Mouse (Mus musculus) E14TG2a.4 (cell line): ENCODE measurements around the gene Polr2j.
A peak's percentile ranks its signal among the peaks of the same experiment; 100 is the strongest.

Experiments
- H3K27me3 ChIP-seq: 2 replicates; pipeline ENCODE4 v1.6.1; 2014; ENCODE audit warnings: low read length, control low read depth; ENCODE audit not compliant: insufficient read depth
- H3K36me3 ChIP-seq: 2 replicates; pipeline ENCODE4 v1.6.1; 2014; ENCODE audit warnings: low read length, control low read depth; ENCODE audit not compliant: insufficient read depth
- H3K4me1 ChIP-seq: replicated peaks from 2 replicates; pipeline ENCODE4 v1.6.1; 2014; ENCODE audit warnings: low read depth, low read length, control low read depth
- H3K4me3 ChIP-seq: replicated peaks from 2 replicates; pipeline ENCODE4 v1.5.1; 2014; ENCODE audit warnings: mild to moderate bottlenecking, low read length
- H3K9me3 ChIP-seq: 2 replicates; pipeline ENCODE4 v1.6.1; 2014; ENCODE audit warnings: low read length, control low read depth
- CTCF ChIP-seq: conservative IDR thresholded peaks from 2 replicates; pipeline ENCODE4 v1.5.1; 2014; ENCODE audit warnings: low read length
- NANOG ChIP-seq: IDR thresholded peaks from 2 replicates; pipeline ENCODE4 v1.6.1; 2014; ENCODE audit warnings: borderline replicate concordance, low read length, mixed read lengths
- POU5F1 ChIP-seq: IDR thresholded peaks from 2 replicates; pipeline ENCODE4 v1.6.1; 2014; ENCODE audit warnings: low read length, borderline replicate concordance

Gene Polr2j

DNA sequence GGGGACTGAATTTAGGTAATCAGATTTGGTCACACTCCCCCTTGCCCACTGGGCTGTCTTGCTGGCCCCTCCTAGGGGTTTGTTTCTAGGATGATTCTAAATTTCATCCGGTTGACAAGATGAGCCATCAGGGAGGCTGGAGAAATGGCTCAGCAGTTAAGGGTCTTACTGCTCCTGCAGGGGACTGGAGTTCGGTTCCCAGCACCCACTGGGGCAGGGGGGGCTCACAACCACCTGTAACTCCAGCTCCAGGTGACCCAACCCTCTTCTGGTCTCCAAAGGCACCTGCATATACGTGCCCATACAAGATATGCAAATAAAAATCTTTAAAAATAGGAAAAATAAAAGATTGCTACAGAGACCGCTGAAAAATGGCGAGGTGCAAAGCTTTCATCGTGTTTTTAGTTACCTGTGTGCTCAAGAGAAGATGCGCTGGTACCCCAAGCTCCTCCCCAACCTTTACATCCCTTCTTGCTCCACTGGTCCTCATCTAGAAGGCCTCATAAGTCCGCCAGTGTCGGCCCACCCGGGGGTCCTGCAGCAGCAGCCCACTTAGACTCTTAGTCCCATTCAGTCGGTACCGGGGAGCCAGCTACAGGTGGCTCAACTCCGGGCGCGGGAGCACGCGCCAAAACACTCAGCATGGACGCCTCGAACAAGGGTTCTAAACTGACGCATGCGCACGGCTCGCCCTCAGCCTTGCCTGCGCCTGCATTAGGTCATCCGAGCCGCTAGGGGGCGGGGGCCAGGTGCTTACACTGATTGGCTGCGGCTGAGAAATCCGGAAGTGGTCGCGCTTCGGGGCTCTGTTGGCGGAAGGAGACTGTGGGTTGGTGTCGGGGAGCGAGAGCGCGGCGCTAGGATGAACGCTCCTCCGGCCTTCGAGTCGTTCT lies at the start of gene Polr2j:
Gene Polr2j, plus strand, starts transcription at position 741 of the 893 bp plus-strand sequence.
- peak within 1 kb of the TSS; percentile 98 for H3K4me3 ChIP-seq
- H3K36me3 ChIP-seq, result peaks cover 51% of the 10 kb centered on the region
- no peaks in the 10 kb centered on the region for H3K27me3 ChIP-seq
- peaks cover 83% of the 10 kb centered on the region for H3K4me1 ChIP-seq
- TF ChIP-seq CTCF (peak; percentile 89), POU5F1 (no peak), NANOG (no peak)
- no peaks in the 10 kb centered on the region for H3K9me3 ChIP-seq

DNA sequence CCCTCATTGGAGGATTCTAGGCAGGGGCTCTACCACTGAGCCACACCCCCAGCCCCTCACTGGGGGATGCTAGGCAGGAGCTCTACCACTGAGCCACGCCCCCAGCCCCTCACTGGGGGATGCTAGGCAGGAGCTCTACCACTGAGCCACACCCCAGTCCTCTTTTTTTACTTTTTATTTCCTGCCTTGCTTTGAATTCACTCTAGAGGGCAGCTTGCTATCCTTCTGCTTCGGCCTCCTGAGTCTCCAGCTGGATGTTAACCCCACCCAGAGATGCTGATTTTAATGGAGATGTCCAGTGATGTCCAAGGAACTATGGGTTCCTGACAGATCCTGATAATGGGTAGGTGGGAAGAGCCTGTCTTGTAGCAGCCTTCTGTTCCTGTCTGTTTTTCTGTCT lies 47.0 kb upstream of the Polr2j start:
- Histone ChIP-seq H3K9me3 (0 out of 2 replicates have a peak, but pooled peaks cover 3% of the 10 kb centered on the region), H3K4me1 (peaks cover 59% of the 10 kb centered on the region), H3K27me3 (no peaks in the 10 kb centered on the region; the same call in 1 of the 2 replicates), H3K4me3 (no peak overlapping the region), H3K36me3 (0 out of 2 replicates have a peak, but pooled peaks cover 3% of the 10 kb centered on the region)
- TF ChIP-seq NANOG, result no peak
- TF ChIP-seq CTCF, result no peak
- TF ChIP-seq POU5F1, result no peak

DNA sequence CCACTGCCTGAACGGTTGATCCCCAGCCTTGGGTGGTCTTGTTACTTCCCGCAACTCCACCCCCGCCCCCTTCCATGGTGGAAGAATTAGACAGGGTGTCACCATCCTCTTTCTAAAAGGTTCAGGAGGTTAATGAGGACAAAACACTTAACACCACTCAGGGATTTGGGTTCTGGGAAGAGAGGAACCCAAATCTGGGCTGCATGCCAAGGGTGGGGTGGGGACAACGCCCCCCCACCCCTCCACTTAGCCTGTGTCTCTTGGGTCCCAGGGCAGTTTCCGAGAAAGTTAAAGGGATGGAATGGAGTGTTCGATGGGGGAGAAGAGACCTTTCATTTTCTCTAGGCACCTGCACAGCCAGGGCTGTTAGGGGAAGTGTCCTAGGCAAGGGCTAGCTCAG lies 43.4 kb upstream of the Polr2j start:
- Histone ChIP-seq H3K36me3 (no peaks in the 10 kb centered on the region), H3K4me3 (peak overlapping the region; percentile 43), H3K9me3 (no peaks in the 10 kb centered on the region), H3K27me3 (no peaks in the 10 kb centered on the region), H3K4me1 (peaks cover 92% of the 10 kb centered on the region)
- TF ChIP-seq NANOG, result no peak
- TF ChIP-seq POU5F1, result no peak
- no peak for TF ChIP-seq CTCF

DNA sequence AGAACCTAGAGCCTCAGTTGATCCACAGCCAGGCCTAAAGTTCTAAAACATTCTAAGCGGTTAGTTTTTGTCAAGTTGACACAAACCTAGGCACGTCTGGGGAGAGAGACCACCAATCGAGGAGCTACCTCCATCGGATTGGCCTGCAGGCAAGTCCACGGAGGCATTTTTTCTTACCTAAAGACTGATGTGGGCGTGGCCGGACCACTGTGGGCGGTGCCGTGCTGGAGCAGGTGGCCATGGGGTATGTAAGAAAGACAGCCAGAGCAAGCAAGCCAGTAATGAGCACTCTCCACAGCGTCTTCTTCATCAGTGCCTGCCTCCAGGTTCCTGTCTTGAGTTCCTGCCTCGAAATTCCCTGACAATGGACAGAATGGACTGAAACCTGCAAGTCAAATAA lies 42.9 kb upstream of the Polr2j start:
- H3K4me1 ChIP-seq, result peaks cover 92% of the 10 kb centered on the region
- H3K36me3 ChIP-seq, result no peaks in the 10 kb centered on the region
- H3K27me3 ChIP-seq, result no peaks in the 10 kb centered on the region
- H3K4me3 ChIP-seq, result peak overlapping the region; percentile 43
- TF ChIP-seq CTCF, result no peak
- no peak for TF ChIP-seq NANOG
- no peak for TF ChIP-seq POU5F1
- H3K9me3 ChIP-seq, result no peaks in the 10 kb centered on the region

DNA sequence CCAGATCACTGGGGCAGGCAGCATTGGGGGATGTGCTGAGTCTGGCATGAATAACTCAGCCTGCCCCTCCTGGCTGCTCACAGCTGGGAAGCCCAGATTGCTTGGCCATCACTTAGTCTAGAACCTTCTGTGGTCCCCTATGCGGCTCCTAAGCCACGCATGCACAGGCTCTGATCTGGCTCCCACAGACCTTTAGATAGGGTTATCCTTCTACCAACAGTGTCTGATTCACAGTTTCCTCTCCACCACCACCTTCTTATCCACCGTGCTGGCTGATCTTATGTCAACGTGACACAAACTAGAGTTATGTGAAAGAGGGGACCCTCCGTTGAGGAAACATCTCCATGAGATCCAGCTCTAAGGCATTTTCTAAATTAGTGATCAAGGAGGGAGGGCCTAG lies 41.4 kb upstream of the Polr2j start:
- H3K4me1 ChIP-seq, result peaks cover 84% of the 10 kb centered on the region
- H3K9me3 ChIP-seq, result peaks cover 6% of the 10 kb centered on the region
- H3K27me3 ChIP-seq, result no peaks in the 10 kb centered on the region
- no peaks in the 10 kb centered on the region for H3K36me3 ChIP-seq
- H3K4me3 ChIP-seq, result no peak overlapping the region
- no peak for TF ChIP-seq NANOG
- TF ChIP-seq CTCF, result no peak
- no peak for TF ChIP-seq POU5F1

DNA sequence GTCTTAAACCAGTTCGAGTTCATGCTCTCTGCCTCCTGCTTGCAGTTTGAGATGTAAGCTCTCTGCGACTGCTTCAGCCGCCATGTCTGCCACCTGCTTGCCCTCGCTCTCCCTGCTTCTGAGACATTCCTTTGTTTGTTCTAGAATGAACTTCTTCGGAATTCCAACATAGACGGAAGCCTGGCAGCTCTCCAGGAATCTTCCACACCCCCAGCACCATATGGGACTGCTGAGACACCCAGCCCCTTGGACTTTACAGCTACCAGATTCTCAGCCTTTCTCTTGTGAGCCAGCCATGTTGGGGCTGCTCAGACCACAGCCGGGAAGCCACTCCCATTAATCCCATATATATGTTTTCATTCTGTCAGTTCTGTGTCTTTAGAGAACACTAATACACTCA lies 40.1 kb upstream of the Polr2j start:
- H3K9me3 ChIP-seq, result peaks cover 18% of the 10 kb centered on the region
- H3K36me3 ChIP-seq, result no peaks in the 10 kb centered on the region
- H3K27me3 ChIP-seq, result no peaks in the 10 kb centered on the region
- H3K4me1 ChIP-seq, result peaks cover 83% of the 10 kb centered on the region
- H3K4me3 ChIP-seq, result peak overlapping the region; percentile 8
- no peak for TF ChIP-seq CTCF
- TF ChIP-seq POU5F1, result no peak
- no peak for TF ChIP-seq NANOG

DNA sequence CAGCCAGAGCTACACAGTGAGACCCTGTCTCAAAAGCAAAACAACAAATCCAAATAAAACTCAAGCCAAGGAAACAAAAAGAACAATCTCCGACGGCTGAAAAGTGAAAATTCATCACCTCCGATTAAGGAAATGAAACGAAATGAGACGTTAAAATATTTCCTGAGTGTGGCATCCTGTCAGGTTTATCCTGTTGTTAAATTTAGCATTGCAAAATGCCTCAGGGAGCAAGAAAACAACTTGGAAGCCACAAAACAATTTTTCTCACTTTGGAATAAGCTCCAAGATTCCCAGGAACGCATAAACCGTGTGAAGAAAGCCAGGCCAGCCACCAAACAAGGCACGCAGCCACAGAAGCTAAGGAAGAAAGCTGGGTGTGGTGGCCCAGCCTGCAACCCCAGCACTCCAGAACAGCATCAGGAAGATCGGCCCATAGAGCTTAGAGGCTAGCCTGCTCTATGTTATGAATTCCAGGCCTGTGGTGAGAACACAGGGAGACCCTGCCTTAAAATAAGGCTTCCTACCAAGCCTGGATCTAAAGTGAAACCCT lies 39.4 kb upstream of the Polr2j start:
- Histone ChIP-seq H3K36me3 (no peaks in the 10 kb centered on the region), H3K4me1 (peaks cover 76% of the 10 kb centered on the region), H3K4me3 (peak overlapping the region; percentile 8; the same call in 1 of the 2 replicates), H3K9me3 (peaks cover 18% of the 10 kb centered on the region), H3K27me3 (no peaks in the 10 kb centered on the region)
- TF ChIP-seq NANOG (no peak), POU5F1 (no peak), CTCF (no peak)

DNA sequence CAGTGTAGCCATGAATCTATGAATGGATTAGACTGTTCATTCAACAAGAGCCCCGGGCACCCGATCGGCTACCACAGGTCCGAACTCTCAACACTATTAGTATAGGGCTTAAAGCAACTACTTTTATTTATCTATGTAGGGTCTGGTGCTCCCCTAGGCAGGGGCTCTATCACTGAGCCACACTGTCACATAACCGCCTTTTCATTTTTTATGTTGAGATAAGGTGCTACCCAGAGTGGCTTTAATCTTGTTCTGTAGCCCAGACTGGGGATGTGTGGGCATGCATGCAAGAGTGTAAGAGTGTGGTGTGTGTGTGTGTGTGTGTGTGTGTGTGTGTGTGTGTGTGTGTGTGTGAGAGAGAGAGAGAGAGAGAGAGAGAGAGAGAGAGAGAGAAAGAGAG lies 38.3 kb upstream of the Polr2j start:
- Histone ChIP-seq H3K4me3 (no peak overlapping the region), H3K36me3 (no peaks in the 10 kb centered on the region), H3K27me3 (no peaks in the 10 kb centered on the region), H3K9me3 (peaks cover 18% of the 10 kb centered on the region), H3K4me1 (peaks cover 72% of the 10 kb centered on the region)
- TF ChIP-seq POU5F1 (no peak), NANOG (no peak), CTCF (no peak)
